Mouse (Mus musculus): Measurements from ENCODE around the gene Ctnnbip1. TPM values are rescaled to one million over a fixed set of nuclear protein-coding genes. Genes with fewer than 3 reads are reported as not detected.

The Ctnnbip1 gene
- polyA plus RNA-seq, 1 experiment from 2014 or later, result 40.1 TPM

DNA sequence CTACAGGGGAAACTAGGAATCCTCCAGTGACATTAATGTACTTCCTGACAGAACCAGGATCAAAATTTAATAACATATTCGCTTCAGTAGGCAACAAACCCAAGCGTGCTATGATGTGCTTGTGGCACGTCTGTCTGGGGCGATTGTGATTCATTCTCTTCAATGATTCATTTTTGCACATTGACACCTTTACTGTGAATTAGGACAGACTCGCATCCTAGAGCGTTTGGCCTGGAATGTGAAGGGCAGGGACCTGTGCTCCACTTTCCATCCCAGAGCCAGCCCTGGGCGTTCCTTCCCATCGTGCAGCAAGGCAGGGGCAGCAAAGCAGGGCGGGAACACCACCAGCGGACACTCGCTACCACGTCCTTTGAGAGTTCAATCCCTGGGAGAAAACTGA is 24.4 kb downstream of the Ctnnbip1 start:
- no peak overlapping the region for H3K4me2 ChIP-seq (replicated peaks; ENCODE audit: low read depth, low read length)
- TF ChIP-seq CTCF (IDR thresholded peaks at IDR 0.05), result no peak
- TF ChIP-seq EP300 (IDR thresholded peaks at IDR 0.05), result no peak
- DNase-seq (ENCODE audit: low spot score) (no peak), ATAC-seq (no peak)
- 83% methylated on average over 12 of the region's 12 CpGs for WGBS
- H3K4me1 ChIP-seq (ENCODE audit: insufficient read depth, low read depth, low read length), result no peaks in the 10 kb centered on the region
- H3K9ac ChIP-seq (replicated peaks; ENCODE audit: low read depth), result no peak overlapping the region
- H3K36me3 ChIP-seq (ENCODE audit: insufficient read depth, low read length), result no peaks in the 10 kb centered on the region
- H3K4me3 ChIP-seq (ENCODE audit: low read depth, low read length), result no peak overlapping the region
- H3K27ac ChIP-seq (ENCODE audit: low read length), result no peak overlapping the region
- H3K9me3 ChIP-seq (ENCODE audit: low read length), result no peaks in the 10 kb centered on the region
- H3K27me3 ChIP-seq (replicated peaks; ENCODE audit: insufficient read depth, low read length), result no peaks in the 10 kb centered on the region

DNA sequence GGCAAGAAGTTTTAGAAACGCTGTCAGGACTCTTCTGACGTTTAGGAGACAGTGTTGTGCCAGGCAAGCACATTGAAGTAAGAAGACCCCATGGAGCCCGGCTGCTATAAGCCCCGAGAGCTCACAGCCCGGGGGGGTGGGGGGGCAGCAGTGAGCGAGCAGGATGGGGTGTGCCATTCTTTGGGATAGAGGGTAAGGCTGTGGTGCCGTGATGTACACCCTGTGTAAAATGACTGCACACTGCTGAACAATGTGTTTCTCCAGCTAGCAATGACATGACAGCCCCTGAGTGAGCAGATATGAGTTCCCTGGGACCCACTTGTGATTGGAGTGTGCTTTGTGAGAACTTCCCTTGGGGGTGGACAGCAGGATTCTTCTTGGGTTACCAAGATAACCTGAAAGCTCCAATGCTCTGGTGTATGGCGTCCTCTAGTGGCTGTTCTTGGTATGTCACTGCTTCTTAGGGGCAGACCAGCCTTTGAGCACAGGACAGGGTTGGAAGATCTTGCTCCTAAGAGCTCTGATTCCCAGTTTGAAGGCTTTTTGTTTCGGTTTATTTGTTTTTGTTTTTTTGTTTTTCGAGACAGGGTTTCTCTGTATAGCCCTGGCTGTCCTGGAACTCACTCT is 25.0 kb downstream of the Ctnnbip1 start:
- Histone ChIP-seq H3K9ac (replicated peaks; ENCODE audit: low read depth) (no peak overlapping the region), H3K4me3 (ENCODE audit: low read depth, low read length) (no peak overlapping the region), H3K9me3 (ENCODE audit: low read length) (no peaks in the 10 kb centered on the region), H3K4me2 (replicated peaks; ENCODE audit: low read depth, low read length) (no peak overlapping the region), H3K36me3 (ENCODE audit: insufficient read depth, low read length) (no peaks in the 10 kb centered on the region), H3K27me3 (replicated peaks; ENCODE audit: insufficient read depth, low read length) (no peaks in the 10 kb centered on the region), H3K4me1 (ENCODE audit: insufficient read depth, low read depth, low read length) (no peaks in the 10 kb centered on the region), H3K27ac (ENCODE audit: low read length) (no peak overlapping the region)
- ATAC-seq, result peak; percentile 54
- peak; percentile 85 for DNase-seq (ENCODE audit: low spot score)
- WGBS, result 53% methylated on average over 10 of the region's 10 CpGs
- no peak for TF ChIP-seq EP300 (IDR thresholded peaks at IDR 0.05)
- peak; percentile 100 for TF ChIP-seq CTCF (IDR thresholded peaks at IDR 0.05)

DNA sequence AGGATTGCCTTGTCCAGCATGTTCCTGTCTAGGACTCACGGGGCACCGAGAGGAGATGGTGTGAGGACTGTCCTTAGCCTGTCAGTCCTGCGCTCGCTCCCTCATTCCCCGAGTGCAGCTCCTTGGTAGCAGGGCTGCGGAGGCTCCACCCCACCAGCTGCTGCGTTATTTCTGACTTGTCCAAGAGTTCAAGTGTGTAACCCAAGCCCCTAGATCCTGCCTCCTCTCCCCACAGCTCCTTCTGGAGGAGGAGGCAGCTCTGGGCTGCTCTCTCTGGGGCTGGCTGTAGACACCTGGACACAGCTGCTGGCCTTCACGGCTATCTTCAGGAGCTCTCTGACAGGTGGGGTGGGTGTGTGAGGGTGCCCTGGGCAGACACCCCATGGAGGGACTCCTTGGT is 26.9 kb downstream of the Ctnnbip1 start:
- DNase-seq (ENCODE audit: low spot score) (no peak), ATAC-seq (0 out of 2 replicates have a peak, but pooled peaks have one; percentile 7)
- Histone ChIP-seq H3K4me2 (replicated peaks; ENCODE audit: low read depth, low read length) (no peak overlapping the region), H3K4me1 (ENCODE audit: insufficient read depth, low read depth, low read length) (no peaks in the 10 kb centered on the region), H3K36me3 (ENCODE audit: insufficient read depth, low read length) (no peaks in the 10 kb centered on the region), H3K4me3 (ENCODE audit: low read depth, low read length) (no peak overlapping the region), H3K9me3 (ENCODE audit: low read length) (no peaks in the 10 kb centered on the region), H3K27me3 (replicated peaks; ENCODE audit: insufficient read depth, low read length) (no peaks in the 10 kb centered on the region), H3K27ac (ENCODE audit: low read length) (no peak overlapping the region), H3K9ac (replicated peaks; ENCODE audit: low read depth) (no peak overlapping the region)
- TF ChIP-seq CTCF (IDR thresholded peaks at IDR 0.05) (no peak), EP300 (IDR thresholded peaks at IDR 0.05) (no peak)
- WGBS, result 73% methylated on average over 8 of the region's 8 CpGs

- H3K27me3 ChIP-seq (replicated peaks; ENCODE audit: insufficient read depth, low read length), result no peaks in the 10 kb centered on the region
- H3K4me1 ChIP-seq (ENCODE audit: insufficient read depth, low read depth, low read length), result no peaks in the 10 kb centered on the region
- peak overlapping the region; percentile 26; the same call in 1 of the 2 replicates for H3K27ac ChIP-seq (ENCODE audit: low read length)
- H3K9ac ChIP-seq (replicated peaks; ENCODE audit: low read depth), result no peak overlapping the region
- no peak for DNase-seq (ENCODE audit: low spot score)
- no peak overlapping the region for H3K4me2 ChIP-seq (replicated peaks; ENCODE audit: low read depth, low read length)
- H3K9me3 ChIP-seq (ENCODE audit: low read length), result no peaks in the 10 kb centered on the region
- no peak for ATAC-seq
- no peak for TF ChIP-seq CTCF (IDR thresholded peaks at IDR 0.05)
- TF ChIP-seq EP300 (IDR thresholded peaks at IDR 0.05), result no peak
- 79% methylated on average over 9 of the region's 9 CpGs for WGBS
- H3K4me3 ChIP-seq (ENCODE audit: low read depth, low read length), result no peak overlapping the region
- H3K36me3 ChIP-seq (ENCODE audit: insufficient read depth, low read length), result no peaks in the 10 kb centered on the region
Observed at GRCm38 (mm10) chr4:149546797-149547444, 28.9 kb downstream of the Ctnnbip1 start.

- DNase-seq (ENCODE audit: low spot score) (peak; percentile 63), ATAC-seq (peak; percentile 65)
- Histone ChIP-seq H3K4me2 (replicated peaks; ENCODE audit: low read depth, low read length) (no peak overlapping the region), H3K27me3 (replicated peaks; ENCODE audit: insufficient read depth, low read length) (no peaks in the 10 kb centered on the region), H3K27ac (ENCODE audit: low read length) (0 out of 2 replicates have a peak overlapping the region, but pooled peaks have one; percentile 26), H3K9ac (replicated peaks; ENCODE audit: low read depth) (no peak overlapping the region), H3K4me3 (ENCODE audit: low read depth, low read length) (no peak overlapping the region), H3K36me3 (ENCODE audit: insufficient read depth, low read length) (no peaks in the 10 kb centered on the region), H3K4me1 (ENCODE audit: insufficient read depth, low read depth, low read length) (no peaks in the 10 kb centered on the region), H3K9me3 (ENCODE audit: low read length) (no peaks in the 10 kb centered on the region)
- WGBS, result 45% methylated on average over 6 of the region's 6 CpGs
- TF ChIP-seq CTCF (IDR thresholded peaks at IDR 0.05) (no peak), EP300 (IDR thresholded peaks at IDR 0.05) (no peak)
Observed at GRCm38 (mm10) chr4:149547523-149547922, 29.5 kb downstream of the Ctnnbip1 start.

- Histone ChIP-seq H3K9me3 (ENCODE audit: low read length) (no peaks in the 10 kb centered on the region), H3K4me1 (ENCODE audit: insufficient read depth, low read depth, low read length) (no peaks in the 10 kb centered on the region), H3K36me3 (ENCODE audit: insufficient read depth, low read length) (no peaks in the 10 kb centered on the region), H3K27me3 (replicated peaks; ENCODE audit: insufficient read depth, low read length) (no peaks in the 10 kb centered on the region), H3K4me2 (replicated peaks; ENCODE audit: low read depth, low read length) (no peak overlapping the region), H3K4me3 (ENCODE audit: low read depth, low read length) (no peak overlapping the region), H3K9ac (replicated peaks; ENCODE audit: low read depth) (no peak overlapping the region), H3K27ac (ENCODE audit: low read length) (no peak overlapping the region)
- TF ChIP-seq EP300 (IDR thresholded peaks at IDR 0.05) (no peak), CTCF (IDR thresholded peaks at IDR 0.05) (peak; percentile 98)
- peak; percentile 93 for DNase-seq (ENCODE audit: low spot score)
- 57% methylated on average over 9 of the region's 9 CpGs for WGBS
- peak; percentile 79 for ATAC-seq
Observed at GRCm38 (mm10) chr4:149549221-149549925, 31.3 kb downstream of the Ctnnbip1 start.
